Mouse (Mus musculus): ENCODE measurements around the gene Pmepa1.

- TF ChIP-seq NANOG (IDR thresholded peaks at IDR 0.05; ENCODE audit: borderline replicate concordance, low read length) (no peak), CTCF (conservative IDR thresholded peaks at IDR 0.05; ENCODE audit: low read length) (peak; percentile 94), POU5F1 (IDR thresholded peaks at IDR 0.05; ENCODE audit: borderline replicate concordance, low read length) (no peak)
Observed at GRCm38 (mm10) chr2:173219256-173219954, 56.9 kb downstream of the Pmepa1 start.

All from E14TG2a.4 (cell line).